Mouse (Mus musculus) MEL-GATA-1-ER (cell line): Measurements from ENCODE around the gene Msh3.
"Not testable (repeated sequence)": the region's sequence is repeated elsewhere in the genome, so short reads cannot be mapped to it uniquely, and the experiment has no call there.

ENCODE experiments used
- DNase-seq: peaks from one replicate; pipeline ENCODE4 v3.0.0-alpha.2; 2012; ENCODE audit warnings: low read depth; ENCODE audit errors: extremely low read depth

The Msh3 gene

DNA sequence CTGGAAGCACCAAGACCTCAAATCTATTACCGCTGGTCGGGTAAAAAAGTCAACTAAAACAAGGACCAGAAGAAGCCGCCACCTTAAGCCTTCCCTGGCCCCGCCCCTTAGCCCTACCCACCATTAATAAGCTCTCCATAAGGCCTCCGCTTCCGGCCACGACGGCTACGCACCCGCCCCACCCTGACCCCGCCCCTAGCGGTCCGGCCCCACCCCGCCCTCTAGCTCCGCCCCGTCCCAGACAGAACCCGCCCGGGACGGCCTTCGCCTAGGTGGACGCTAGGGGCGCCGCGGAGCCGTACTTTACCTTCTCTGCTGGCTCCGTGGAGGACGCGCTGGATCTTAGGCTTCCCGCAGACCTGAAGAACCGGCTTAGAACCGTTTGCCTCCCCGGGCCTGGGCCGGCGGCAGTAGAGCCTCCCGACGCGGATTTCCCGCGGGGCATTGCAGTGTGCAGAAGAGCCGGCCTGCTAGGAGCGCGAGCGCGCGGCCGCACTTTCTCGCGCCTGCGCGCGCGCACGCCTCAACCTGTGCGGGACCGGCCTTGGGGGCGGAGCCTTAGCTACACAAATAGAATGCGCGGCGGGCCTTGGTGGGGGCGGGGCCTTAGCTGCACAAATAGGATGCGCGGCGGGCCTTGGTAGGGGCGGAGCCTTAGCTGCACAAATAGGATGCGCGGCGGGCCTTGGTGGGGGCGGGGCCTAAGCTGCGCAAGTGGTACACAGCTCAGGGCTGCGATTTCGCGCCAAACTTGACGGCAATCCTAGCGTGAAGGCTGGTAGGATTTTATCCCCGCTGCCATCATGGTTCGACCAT lies at the start of gene Msh3, which contains the start of gene Dhfr:
Msh3 (minus strand) TSS at position 548 of the 816 bp plus-strand sequence.
Dhfr (plus strand) TSS at position 271 of the 816 bp plus-strand sequence.
- peak; percentile 84 for DNase-seq

DNA sequence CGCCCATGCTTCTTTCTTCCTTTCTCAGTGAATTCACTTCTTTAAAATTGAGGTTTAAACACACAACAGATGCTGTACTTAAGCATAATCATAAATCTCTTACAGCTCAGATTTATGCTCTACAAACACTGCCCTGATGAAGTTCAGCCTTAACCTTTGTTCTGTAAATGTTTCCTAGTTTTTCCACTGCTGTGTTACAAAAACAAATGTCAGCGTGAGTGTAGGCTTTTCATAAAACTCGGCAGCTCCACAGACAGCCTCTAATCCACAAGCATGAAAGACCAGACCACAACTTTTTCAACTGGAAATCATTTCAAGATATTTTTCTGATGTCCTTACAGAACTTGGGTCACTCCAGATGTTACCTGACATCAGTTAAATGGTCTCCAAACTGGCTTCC lies 48.7 kb upstream of the Msh3 start:
- DNase-seq, result no peak

DNA sequence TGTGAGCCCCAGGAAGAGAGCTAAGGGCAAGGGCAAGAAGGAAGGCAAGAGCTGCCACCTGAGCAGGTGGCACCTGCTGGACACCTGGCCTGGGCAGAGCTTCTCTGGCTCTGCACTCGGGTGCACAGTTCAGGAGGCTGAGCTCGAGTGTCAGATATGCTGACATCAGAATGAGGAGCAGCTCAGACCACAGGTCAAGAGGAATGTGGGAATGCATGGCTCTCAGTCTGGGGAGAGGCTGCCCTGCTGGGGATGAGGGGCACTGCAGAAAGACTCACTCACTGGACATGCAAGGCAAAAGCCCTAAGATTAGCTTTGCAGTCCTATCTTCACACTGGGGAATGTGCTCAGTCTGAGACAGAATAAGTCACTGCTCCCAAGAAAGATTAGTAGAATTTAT lies 47.3 kb upstream of the Msh3 start:
- DNase-seq, result no peak

DNA sequence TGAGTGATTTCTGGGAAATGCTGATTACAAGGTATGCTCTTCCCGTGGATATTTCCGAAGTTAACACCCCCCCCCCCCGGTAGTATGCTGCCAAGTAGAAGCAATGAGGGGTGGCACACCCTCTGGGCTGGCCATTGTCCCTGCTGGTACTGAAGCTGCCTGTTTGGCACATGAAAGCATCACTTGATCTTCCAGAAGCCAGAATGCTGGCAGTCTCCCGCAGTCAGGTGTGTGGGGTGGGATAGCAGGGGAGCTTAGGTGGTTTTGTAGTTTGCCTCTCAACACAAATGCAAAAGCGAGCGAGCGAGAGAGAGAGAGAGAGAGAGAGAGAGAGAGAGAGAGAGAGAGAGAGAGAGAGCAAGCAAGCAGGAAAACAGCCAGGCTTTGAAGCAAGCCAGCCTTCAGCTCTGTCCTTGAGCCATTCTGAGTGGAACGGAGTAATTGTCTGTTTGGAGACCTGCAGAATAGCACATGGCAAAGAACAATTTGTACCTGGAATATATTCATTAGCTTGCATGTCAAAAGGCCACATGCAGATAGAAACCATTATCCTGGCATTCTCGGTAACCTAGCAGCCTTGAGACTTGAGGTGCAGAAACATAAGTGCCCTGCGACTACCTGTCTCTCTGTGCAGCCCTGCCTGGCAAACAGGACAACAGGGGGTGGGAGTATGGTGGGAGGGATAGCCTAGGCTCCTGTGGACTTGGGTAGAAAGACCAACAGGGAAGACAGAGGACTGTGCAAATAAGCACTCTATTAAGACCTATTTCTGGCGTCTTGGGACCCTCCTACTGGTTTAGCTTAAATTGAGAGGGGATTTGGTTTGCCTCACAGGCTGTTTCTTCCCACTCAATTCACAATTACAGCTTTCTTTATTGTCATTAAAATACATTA lies 43.9 kb upstream of the Msh3 start:
- DNase-seq, result no peak

DNA sequence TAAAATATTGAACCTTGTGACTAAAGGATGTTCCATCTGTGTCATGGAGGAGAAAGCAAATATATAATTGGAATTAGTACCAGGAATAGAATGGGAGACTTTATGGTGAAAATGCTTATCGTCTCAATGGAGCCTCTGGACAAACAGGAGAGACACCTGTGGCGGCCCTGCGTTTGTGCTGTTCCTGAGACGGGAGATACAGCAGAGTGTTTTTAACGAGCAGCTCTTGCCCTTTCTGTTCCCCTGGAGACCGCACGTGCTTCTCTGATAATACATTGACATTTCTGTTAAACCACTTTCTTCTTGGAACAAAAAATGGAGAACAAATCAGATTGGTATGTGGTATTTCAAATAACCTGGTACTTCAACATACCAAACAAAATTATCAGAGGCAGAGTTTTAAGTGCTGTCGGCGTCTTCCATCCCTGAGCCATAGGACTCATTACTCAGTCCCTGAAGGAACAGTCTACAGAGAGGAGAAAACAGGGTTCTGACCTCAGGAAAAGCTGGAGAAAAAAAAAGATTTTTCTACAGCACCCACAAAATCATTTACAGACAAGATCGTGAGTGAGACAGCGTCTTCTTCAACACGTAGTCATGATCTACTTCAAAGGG lies 38.4 kb upstream of the Msh3 start:
- no peak for DNase-seq

DNA sequence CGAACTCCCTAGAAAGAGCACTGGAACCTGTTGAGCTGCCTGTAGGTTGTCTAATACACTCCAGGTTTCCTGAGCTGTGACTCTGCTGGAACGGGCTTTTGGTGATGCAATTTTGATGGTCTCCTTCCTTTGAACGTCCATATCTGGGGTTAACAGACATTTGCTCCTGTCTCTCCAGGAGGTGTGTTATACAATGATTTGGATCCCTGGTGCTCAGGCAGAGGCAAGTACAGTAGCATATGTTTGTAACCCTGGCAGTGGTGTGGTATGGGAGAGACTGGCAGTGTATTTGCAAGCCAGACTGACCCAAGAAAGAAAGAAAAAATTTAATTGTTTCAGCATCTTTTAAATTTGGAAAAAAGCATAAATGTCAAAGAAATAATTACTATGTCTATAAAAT lies 32.6 kb upstream of the Msh3 start:
- no peak for DNase-seq

DNA sequence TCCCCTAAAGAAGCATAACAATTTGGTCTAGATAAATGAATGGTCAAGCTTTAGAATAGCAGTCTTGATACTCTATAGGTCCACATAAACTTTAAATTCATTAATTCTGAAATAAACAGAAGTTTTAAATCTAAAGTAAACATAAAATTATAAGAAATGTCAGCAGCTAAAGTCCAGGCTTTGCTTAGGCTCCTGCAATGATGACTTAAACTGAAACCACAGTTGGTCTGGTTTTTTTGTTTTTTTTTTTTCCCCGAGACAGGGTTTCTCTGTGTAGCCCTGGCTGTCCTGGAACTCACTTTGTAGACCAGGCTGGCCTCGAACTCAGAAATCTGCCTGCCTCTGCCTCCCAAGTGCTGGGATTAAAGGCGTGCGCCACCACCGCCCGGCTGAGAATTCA lies 16.7 kb upstream of the Msh3 start:
- not testable (repeated sequence) for DNase-seq

DNA sequence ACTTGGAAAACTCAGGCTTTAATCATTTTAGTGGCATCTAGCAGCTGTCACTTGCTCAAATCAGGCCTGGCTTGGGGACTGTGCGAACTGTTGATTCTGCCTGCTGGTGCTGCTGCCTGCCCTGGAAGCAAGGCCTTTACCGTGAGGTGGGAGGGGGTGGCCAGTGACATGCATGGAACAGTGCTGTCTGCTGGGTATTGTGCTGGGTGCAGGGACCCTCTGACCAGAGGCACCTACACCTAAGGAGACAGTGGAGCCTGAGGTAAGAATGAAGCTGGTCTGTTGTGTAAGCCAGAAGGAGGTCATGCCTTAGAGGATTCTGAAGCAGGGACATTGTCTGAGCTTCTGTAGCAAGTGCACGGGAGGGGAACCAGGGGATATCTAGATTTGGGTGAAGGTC lies 16.0 kb upstream of the Msh3 start:
- DNase-seq, result no peak

DNA sequence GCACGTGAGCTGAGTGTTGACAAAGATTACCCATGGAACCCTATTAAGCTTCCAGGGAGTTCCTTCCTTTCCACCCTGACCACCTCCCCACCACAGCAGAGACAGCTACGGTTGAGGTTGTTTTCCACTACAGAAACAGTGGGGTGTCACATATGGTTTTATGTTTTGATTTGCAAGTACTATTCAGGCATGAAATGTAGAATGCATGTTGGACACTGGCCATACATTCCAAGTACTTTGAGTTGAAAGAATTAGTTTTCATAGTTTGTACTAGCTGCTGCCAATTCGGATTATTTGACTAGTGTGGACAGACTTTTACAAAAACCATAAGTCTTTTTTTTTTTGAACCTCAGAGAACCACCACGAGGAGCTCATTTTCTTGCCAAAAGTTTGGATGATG lies 10.5 kb upstream of the Msh3 start:
- no peak for DNase-seq

DNA sequence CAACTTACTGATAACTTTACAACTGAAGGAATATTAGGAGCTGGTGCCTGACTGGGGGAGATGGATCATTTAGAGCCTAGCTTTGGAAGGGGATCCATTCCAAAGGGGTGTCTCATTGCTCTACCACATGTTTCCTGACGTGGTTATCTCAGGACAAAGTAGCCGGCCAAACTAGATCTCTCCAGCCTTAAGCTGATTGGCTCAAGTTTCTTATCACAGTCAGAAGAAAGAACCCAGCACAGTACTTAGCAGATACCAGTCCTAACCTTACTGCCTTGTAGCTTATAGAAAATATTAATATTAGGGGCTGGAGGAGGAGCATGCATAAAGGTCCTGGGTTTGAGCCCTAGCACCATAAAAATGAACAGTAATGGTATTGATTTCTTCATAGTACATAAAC lies 6.8 kb upstream of the Msh3 start:
- no peak for DNase-seq

DNA sequence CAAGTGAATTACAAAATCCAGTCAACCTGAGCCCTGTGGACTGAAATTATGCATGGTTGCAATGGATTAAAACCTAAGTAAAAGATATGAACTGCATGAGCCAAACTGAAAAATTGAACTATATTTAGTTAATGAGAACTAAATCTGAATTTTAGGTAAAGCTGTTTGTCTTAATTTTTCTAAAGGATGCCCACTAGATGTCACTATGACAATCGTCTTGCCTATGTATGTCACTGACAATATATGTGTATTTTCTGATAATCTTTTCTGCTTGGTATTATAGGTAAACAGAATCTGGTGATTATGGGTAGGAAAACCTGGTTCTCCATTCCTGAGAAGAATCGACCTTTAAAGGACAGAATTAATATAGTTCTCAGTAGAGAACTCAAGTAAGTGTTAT lies 2.8 kb upstream of the Msh3 start:
- no peak for DNase-seq

DNA sequence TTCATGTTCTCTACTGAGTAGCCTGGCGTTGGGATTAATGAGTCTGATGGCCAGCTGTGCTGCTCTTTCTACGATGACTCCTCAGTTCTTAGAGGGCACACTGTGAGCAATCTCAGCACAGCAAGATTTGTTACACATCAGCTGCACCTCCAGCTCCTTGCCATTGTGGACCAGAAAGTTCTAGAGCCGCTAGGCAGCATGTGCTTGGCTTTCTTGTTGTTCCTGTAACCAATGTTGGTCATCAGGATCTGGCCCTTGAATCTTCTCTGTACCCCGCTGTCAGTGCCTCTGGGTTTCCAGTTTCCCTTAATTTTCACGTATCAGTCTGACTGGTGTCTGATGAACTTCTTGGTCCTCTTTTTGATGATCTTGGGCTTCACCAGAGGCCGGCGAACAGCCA lies 1.6 kb upstream of the Msh3 start:
- no peak for DNase-seq

DNA sequence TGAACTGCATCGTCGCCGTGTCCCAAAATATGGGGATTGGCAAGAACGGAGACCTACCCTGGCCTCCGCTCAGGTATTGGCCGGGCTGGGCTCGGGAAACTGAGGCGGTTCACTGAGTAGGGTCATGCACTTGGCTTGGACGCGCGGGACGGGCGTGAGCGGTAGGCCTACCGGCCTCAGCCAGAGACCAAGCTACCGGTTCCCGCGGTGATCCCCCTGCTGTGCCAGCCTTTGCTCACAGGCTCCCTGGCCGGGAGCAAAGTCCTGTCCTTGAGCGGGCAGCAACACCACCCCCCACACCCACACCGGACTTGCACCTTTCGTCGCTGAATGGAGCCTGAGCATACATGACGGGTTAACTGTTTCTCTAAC lies 455 bp upstream of the Msh3 start:
- DNase-seq, result no peak

DNA sequence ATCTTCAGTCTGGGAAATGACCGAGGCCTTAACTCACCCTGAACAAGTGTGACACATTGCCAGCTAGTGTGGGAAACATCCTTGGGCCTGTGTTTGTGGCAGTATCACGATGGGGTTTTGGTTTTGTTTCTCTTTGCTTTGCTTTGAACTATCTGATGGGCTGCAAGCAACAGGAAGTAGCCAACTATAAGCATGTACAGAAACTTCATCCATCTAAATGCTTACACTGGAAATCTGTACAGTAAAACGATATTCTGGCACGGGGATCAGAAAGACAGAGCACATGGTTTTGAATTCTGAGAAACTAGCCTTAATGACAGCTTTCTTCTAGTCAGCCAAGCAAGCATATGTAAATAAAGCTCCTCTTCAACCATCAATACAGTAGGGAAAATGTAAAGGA lies 847 bp downstream of the Msh3 start:
- DNase-seq, result no peak

DNA sequence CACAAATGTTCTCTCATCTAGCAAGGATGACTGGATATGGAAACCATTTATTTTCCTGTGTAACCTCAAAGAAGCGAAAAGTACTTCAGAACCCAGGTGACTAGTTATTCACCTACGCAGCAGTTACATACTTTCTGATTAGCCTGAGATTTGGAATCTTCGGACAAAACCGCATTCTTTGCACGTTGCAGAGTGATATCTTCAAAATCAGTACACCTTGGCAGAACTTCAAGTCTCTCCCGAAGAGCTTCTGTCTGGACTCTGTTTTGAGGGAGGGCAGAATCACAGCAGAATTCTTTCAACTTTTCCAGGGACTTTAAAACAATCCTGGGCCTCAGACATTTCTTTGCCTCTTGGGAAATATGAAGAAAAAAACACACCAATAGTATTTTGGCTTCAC lies 3.7 kb downstream of the Msh3 start:
- no peak for DNase-seq

DNA sequence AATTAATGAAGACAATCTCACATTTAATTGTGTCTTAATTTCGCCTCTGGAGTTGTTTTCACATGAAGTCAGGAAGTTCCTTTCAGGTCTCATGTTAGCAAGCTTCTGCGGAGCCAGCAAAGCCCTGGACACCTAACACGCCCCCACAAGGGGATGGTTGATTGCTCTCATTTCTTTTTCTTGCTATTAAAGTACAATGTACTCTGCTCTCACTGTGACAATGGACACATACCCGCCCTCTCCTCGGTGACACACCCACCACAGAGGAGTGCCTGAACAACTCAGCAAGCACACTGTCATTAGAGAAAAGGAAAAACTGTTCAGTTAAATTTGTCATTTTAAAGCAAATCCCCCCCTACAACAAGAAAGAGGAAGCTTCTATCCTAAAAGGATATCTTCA lies 8.5 kb downstream of the Msh3 start:
- no peak for DNase-seq

DNA sequence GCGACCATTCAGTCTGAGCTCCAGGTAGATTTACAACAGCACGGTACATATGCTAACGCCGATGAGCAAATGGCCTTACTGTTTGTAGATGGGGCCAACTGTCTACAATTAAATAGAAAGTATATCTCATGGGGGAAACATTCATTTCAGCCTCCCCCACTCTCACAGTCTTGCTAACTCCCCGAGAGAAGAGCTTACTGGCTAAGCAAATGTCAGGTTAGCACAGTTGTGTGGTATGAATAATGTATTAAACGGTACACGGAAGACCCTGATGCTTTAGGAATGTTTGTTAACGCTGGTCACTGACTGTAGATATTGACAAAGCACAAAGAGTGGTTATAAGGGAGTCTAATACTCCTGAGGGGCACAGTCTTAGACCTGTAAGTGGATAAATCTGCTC lies 10.8 kb downstream of the Msh3 start:
- no peak for DNase-seq

DNA sequence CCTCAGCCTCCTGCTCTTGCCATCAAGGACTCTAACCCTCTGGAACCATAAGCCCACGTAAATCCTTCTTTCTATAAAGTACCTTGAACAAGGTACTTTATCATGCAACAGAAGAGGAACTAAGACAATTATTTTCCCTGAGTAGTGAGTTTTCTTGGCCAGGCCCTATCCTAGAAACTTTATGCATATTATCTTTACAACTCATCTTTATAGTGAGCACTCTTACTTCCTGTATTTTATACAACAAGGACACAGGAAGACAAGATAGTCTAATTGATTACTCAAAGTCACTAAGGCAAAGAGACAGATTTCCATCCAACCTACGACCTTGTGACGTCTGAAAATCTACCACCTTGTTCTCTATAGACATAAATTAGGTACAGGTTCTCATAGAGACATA lies 15.0 kb downstream of the Msh3 start:
- DNase-seq, result no peak

DNA sequence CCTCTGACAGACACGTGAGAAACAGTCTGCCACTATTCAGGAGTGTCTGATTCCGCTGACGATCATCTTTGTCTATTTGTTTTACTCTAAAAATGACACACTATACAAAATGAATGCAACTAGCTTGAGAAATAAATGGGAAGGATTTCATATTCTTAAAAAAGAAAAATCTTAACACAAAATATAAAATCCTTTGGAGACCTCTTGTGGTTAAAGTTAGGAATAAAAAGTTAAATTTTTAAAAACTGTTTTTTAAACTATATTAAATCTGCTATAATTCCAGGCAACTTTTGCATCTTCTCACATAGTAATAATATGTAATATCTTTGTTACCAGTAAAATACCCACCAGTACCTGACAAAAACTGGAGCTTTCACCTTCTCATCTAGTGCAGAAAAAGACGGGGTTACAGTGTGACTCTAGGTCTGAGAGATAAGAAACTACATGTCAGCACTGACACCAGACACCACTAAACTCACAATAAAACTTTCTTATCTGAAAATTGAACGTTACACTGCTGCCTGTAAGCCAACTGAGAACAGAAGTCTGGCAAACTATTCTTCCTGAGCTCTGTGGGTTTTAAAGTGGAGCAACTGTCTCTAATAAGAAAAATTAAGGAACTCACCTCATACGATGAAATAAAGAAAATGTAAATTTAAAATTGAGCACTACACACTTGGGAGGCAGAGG lies 16.9 kb downstream of the Msh3 start:
- DNase-seq, result peak; percentile 63

DNA sequence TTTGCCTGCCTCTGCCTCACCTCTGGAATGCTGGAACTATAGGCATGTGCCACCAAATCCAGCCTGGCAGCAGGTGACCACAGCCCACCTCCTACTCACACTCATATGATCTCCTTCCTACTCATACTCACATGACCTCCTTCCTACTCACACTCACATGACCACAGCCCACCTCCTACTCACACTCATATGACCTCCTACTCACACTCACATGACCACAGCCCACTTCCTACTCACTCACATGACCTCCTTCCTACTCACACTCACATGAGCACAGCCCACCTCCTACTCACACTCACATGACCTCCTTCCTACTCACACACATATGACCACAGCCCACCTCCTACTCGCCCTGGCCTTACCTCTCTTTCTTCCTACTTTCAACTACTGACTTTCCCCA lies 17.9 kb downstream of the Msh3 start:
- DNase-seq, result no peak

DNA sequence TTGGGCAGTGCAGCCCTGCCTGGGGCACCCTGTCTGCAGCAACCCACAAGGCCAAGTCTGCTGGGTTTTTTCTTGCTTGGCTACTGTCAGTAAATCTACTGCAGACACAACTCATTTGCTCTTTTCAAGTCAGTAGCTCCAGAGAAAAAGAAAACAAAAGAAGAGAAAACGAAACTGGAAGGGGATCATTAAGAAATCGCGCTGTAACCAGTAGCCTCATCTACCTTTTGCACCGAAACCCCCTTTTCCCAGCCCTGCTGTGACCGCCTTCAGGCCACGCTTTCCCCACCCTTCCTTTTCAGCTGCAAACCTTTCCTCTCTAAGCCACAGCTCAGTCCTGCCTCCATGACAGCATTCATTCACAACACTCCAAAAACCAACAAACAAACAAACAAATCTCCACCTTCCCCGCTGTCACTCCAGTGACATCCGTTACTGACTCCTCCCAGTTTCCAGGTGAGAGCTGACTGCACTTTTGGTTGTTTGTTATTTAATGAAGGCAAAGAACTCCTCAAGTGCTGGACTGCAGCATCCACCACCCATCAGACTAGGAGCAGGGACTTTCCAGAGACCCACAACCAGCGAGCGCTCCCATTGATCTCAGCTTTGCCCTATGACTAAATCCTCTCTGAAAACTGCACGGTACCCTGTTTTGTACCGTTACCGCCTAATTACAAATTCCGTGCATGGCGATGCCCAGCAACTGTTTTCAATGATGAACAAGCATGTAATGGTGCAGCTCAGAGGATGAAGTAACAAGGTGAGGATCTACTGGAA lies 22.5 kb downstream of the Msh3 start:
- DNase-seq, result no peak
